Comparison of ENCODE assay signal across 8 mouse cellular contexts in the genomic region with DNA sequence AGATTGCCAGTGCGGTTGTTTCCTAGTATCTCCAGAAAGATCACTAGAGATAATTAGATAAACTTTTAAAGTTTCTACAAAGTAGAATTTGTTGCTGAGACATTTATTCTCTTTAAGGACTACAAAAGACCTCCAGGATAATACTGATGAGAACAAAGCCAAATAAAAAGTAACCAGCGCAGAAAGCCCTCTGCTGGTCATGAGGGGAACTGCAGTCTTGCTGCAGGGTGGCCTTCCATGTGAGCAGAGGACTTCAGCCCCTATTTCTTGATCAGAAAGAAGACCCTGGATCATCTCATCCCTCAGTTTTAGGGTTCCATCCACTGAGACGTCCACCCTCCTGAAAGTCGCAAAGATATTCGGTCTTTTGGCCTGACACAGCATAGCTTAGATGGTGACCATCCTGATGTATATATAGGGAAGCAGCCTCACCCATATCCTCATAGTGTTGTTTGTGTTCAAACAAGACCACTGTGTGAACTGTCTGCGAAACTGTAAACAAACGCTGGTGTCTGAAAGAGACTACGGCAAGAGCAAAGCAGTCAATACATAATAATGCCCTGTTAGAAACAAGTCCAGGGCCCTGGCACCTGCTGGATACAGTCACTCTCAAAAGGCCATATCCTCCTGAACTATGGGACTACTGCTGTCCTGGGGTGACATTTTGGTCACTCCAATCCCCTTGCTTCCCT.
DNase-seq lines count a peak whose midpoint lies in the region; ATAC-seq and TF ChIP-seq lines count a peak whose summit lies in the region.
"Had no signal": no experiment of that assay in that cellular context is flagged by ENCODE, and none has a peak within 500 bp of the region (broad histone marks: within the 10 kb centered on the region; RNA-seq: fewer than 3 reads in every experiment).

No protein-coding gene starts in this region.

- peak; percentile 89 for TF ChIP-seq CTCF in lung, embryonic 14.5 days (IDR thresholded peaks at IDR 0.05; ENCODE audit: low read depth)
- peak; percentile 74; the same call in 1 of the 2 replicates for TF ChIP-seq CTCF in small intestine, adult 2 months (IDR thresholded peaks at IDR 0.05; ENCODE audit: extremely low read depth, insufficient read length, insufficient replicate concordance, low read depth, low read length)

- peak; percentile 56 to 66 for DNase-seq in left cerebral cortex, adult 18-20 months (ENCODE audit: low spot score in 2 of 2)
- no peak for DNase-seq in left cerebral cortex, adult 11 months (ENCODE audit: low spot score)
- peak; percentile 61 for DNase-seq in ZHBTc4 (ENCODE audit: low read depth, low spot score)
- DNase-seq in cerebellum, adult 9-11 months, result peak; percentile 72
- peak; percentile 56 to 66 for DNase-seq in heart, postnatal 36 days
- DNase-seq in lung, embryonic 14.5 days, result peak; percentile 79

- no peaks in the 10 kb centered on the region for H3K4me1 ChIP-seq in lung, embryonic 14.5 days (ENCODE audit: insufficient read depth)
- no peaks in the 10 kb centered on the region for H3K4me1 ChIP-seq in small intestine, adult 2 months (ENCODE audit: control insufficient read depth, insufficient read depth, insufficient read length, low read length)

- no peak overlapping the region for H3K9ac ChIP-seq in lung, embryonic 14.5 days
- H3K9ac ChIP-seq: limb, embryonic 15.5 days had no signal

- TF ChIP-seq POLR2A in small intestine, adult 2 months (IDR thresholded peaks at IDR 0.05; ENCODE audit: low read depth, low read length), result no peak

- H3K27ac ChIP-seq in lung, embryonic 14.5 days (ENCODE audit: low read depth), result no peak overlapping the region
- no peak overlapping the region for H3K27ac ChIP-seq in small intestine, adult 2 months (ENCODE audit: insufficient read depth, low read depth, low read length)
- H3K27ac ChIP-seq: limb, embryonic 15.5 days had no signal

- H3K9me3 ChIP-seq in lung, embryonic 14.5 days (ENCODE audit: low read depth, low read length), result no peaks in the 10 kb centered on the region
- H3K9me3 ChIP-seq: limb, embryonic 15.5 days had no signal

- no peak for ATAC-seq in lung, embryonic 14.5 days (ENCODE audit: insufficient read depth)

- H3K36me3 ChIP-seq in lung, embryonic 14.5 days (ENCODE audit: insufficient read depth), result no peaks in the 10 kb centered on the region
- no peaks in the 10 kb centered on the region for H3K36me3 ChIP-seq in small intestine, adult 2 months (ENCODE audit: control insufficient read depth, insufficient read depth, low read length)
- H3K36me3 ChIP-seq: limb, embryonic 15.5 days had no signal

- H3K4me3 ChIP-seq in lung, embryonic 14.5 days (ENCODE audit: low read depth, low read length), result no peak overlapping the region
- H3K4me3 ChIP-seq in small intestine, adult 2 months (ENCODE audit: low read depth, low read length), result no peak overlapping the region
- H3K4me3 ChIP-seq: limb, embryonic 15.5 days had no signal

- H3K4me2 ChIP-seq in lung, embryonic 14.5 days, result no peak overlapping the region

- WGBS in lung, embryonic 14.5 days, result 52% methylated on average over 8 of the region's 8 CpGs
- 59% methylated on average over 8 of the region's 8 CpGs for WGBS in small intestine, adult 2 months

- H3K27me3 ChIP-seq in lung, embryonic 14.5 days (ENCODE audit: insufficient read depth, low read length), result peaks cover 23% of the 10 kb centered on the region
- H3K27me3 ChIP-seq in small intestine, adult 2 months (ENCODE audit: control insufficient read depth, insufficient read depth, low read length), result peaks cover 16% of the 10 kb centered on the region

- intact Hi-C loops in heart, postnatal 36 days (cut with DNase I), result loop anchor here (2.0 kb wide), 1 partner anchor 209 kb away; no protein-coding TSS in a partner anchor
